Mouse (Mus musculus) forebrain, embryonic 12.5 days (tissue): ENCODE data around the gene Maf. TPM values are rescaled to one million over a fixed set of nuclear protein-coding genes. Genes with fewer than 3 reads are reported as not detected.

Experiments
- ATAC-seq: fragments of 200-750 bp; cut with Nextera tagmentation; 2 replicates; pipeline ENCODE4 v1.8.0; 2017; ENCODE audit warnings: moderate TSS enrichment; ENCODE audit not compliant: low FRiP score
- H3K27ac ChIP-seq: fragments of 300-500 bp; sonication (generic); 2 replicates; pipeline ENCODE4 v1.5.1; 2016; ENCODE audit warnings: mild to moderate bottlenecking
- H3K27me3 ChIP-seq: fragments of 300-500 bp; sonication (generic); 2 replicates; pipeline ENCODE4 v1.6.1; 2016; ENCODE audit warnings: mild to moderate bottlenecking
- H3K36me3 ChIP-seq: fragments of 300-500 bp; sonication (generic); replicated peaks from 2 replicates; pipeline ENCODE4 v1.6.1; 2016; ENCODE audit warnings: mild to moderate bottlenecking
- H3K4me1 ChIP-seq: fragments of 300-500 bp; sonication (generic); 2 replicates; pipeline ENCODE4 v1.6.1; 2016
- H3K4me2 ChIP-seq: fragments of 300-500 bp; sonication (generic); 2 replicates; pipeline ENCODE4 v1.6.1; 2016; ENCODE audit warnings: mild to moderate bottlenecking, moderate library complexity
- H3K4me3 ChIP-seq: fragments of 300-500 bp; sonication (generic); replicated peaks from 2 replicates; pipeline ENCODE4 v1.5.1; 2016; ENCODE audit warnings: mild to moderate bottlenecking
- H3K9ac ChIP-seq: fragments of 300-500 bp; sonication (generic); 2 replicates; pipeline ENCODE4 v1.6.1; 2016; ENCODE audit warnings: mild to moderate bottlenecking
- H3K9me3 ChIP-seq: fragments of 300-500 bp; sonication (generic); 2 replicates; pipeline ENCODE4 v1.6.1; 2016
- WGBS: fragments of 180-500 bp; shearing (Covaris S2); methylation state at CpG from one replicate; pipeline ENCODE4 v1.1.7; 2016; 5-methylcytosine and 5-hydroxymethylcytosine counted together
- polyA plus RNA-seq: library from polyadenylated mRNA; unstranded; fragments of >200 nt; fragmentation: Nextera tagmentation; extraction: Ambion mirVana; gene quantifications from 2 replicates; pipeline ENCODE4 v1.2.1, GENCODE M21; 2016

The Maf gene
- polyA plus RNA-seq, 1 experiment from 2014 or later = 3.6 TPM

GRCm38 (mm10) chr8:115726807-115727206 is 19.2 kb upstream of the Maf start:
- no peak overlapping the region for H3K4me2 ChIP-seq
- no peaks in the 10 kb centered on the region for H3K9me3 ChIP-seq
- no peaks in the 10 kb centered on the region for H3K4me1 ChIP-seq
- H3K27ac ChIP-seq = no peak overlapping the region
- H3K36me3 ChIP-seq = no peaks in the 10 kb centered on the region
- ATAC-seq = no peak
- H3K4me3 ChIP-seq = no peak overlapping the region
- H3K9ac ChIP-seq = no peak overlapping the region
- no peaks in the 10 kb centered on the region for H3K27me3 ChIP-seq
- 95% methylated on average over 3 of the region's 3 CpGs for WGBS

GRCm38 (mm10) chr8:115726231-115726630 is 18.6 kb upstream of the Maf start:
- no peaks in the 10 kb centered on the region for H3K4me1 ChIP-seq
- H3K27me3 ChIP-seq = no peaks in the 10 kb centered on the region
- H3K4me2 ChIP-seq = no peak overlapping the region
- no peaks in the 10 kb centered on the region for H3K36me3 ChIP-seq
- no peak overlapping the region for H3K9ac ChIP-seq
- H3K27ac ChIP-seq = no peak overlapping the region
- WGBS = 51% methylated on average over 4 of the region's 4 CpGs
- H3K9me3 ChIP-seq = no peaks in the 10 kb centered on the region
- H3K4me3 ChIP-seq = no peak overlapping the region
- ATAC-seq = no peak

- Histone ChIP-seq H3K27ac (no peak overlapping the region), H3K4me3 (no peak overlapping the region), H3K27me3 (no peaks in the 10 kb centered on the region), H3K4me2 (no peak overlapping the region), H3K9me3 (no peaks in the 10 kb centered on the region), H3K9ac (no peak overlapping the region), H3K36me3 (no peaks in the 10 kb centered on the region), H3K4me1 (0 out of 2 replicates have a peak, but pooled peaks cover 5% of the 10 kb centered on the region)
- ATAC-seq = no peak
- WGBS = 86% methylated on average over 7 of the region's 7 CpGs
Measured at GRCm38 (mm10) chr8:115719126-115719525, 11.5 kb upstream of the Maf start.

GRCm38 (mm10) chr8:115718621-115719020 is 11.0 kb upstream of the Maf start:
- H3K27me3 ChIP-seq = no peaks in the 10 kb centered on the region
- no peak overlapping the region for H3K4me2 ChIP-seq
- no peaks in the 10 kb centered on the region for H3K9me3 ChIP-seq
- no peak for ATAC-seq
- no peak overlapping the region for H3K9ac ChIP-seq
- no peaks in the 10 kb centered on the region for H3K36me3 ChIP-seq
- no peak overlapping the region for H3K4me3 ChIP-seq
- H3K4me1 ChIP-seq = peaks cover 5% of the 10 kb centered on the region; the same call in 1 of the 2 replicates
- WGBS = 95% methylated on average over 6 of the region's 6 CpGs
- no peak overlapping the region for H3K27ac ChIP-seq

GRCm38 (mm10) chr8:115715262-115715661 is 7.7 kb upstream of the Maf start:
- ATAC-seq = no peak
- H3K27ac ChIP-seq = no peak overlapping the region
- H3K9ac ChIP-seq = no peak overlapping the region
- H3K9me3 ChIP-seq = no peaks in the 10 kb centered on the region
- peaks cover 8% of the 10 kb centered on the region; the same call in 1 of the 2 replicates for H3K4me1 ChIP-seq
- no peaks in the 10 kb centered on the region for H3K36me3 ChIP-seq
- no peak overlapping the region for H3K4me3 ChIP-seq
- WGBS = 89% methylated on average over 4 of the region's 4 CpGs
- H3K27me3 ChIP-seq = peaks cover 11% of the 10 kb centered on the region
- H3K4me2 ChIP-seq = no peak overlapping the region

GRCm38 (mm10) chr8:115711106-115711505 is 3.5 kb upstream of the Maf start:
- Histone ChIP-seq H3K4me3 (no peak overlapping the region), H3K36me3 (no peaks in the 10 kb centered on the region), H3K9ac (no peak overlapping the region), H3K9me3 (no peaks in the 10 kb centered on the region), H3K4me1 (peaks cover 22% of the 10 kb centered on the region), H3K27ac (no peak overlapping the region), H3K4me2 (no peak overlapping the region), H3K27me3 (peaks cover 21% of the 10 kb centered on the region)
- ATAC-seq = no peak
- 54% methylated on average over 11 of the region's 11 CpGs for WGBS

GRCm38 (mm10) chr8:115709931-115710330 is 2.3 kb upstream of the Maf start:
- no peak overlapping the region for H3K27ac ChIP-seq
- H3K36me3 ChIP-seq = no peaks in the 10 kb centered on the region
- no peak overlapping the region for H3K4me2 ChIP-seq
- H3K4me1 ChIP-seq = peaks cover 21% of the 10 kb centered on the region
- no peak overlapping the region for H3K4me3 ChIP-seq
- no peak overlapping the region for H3K9ac ChIP-seq
- 71% methylated on average over 8 of the region's 8 CpGs for WGBS
- ATAC-seq = no peak
- no peaks in the 10 kb centered on the region for H3K9me3 ChIP-seq
- H3K27me3 ChIP-seq = peaks cover 28% of the 10 kb centered on the region

- Histone ChIP-seq H3K4me1 (peaks cover 20% of the 10 kb centered on the region), H3K27ac (no peak overlapping the region), H3K4me2 (peak overlapping the region; percentile 86), H3K9me3 (no peaks in the 10 kb centered on the region), H3K27me3 (peaks cover 28% of the 10 kb centered on the region), H3K9ac (no peak overlapping the region), H3K4me3 (peak overlapping the region; percentile 62), H3K36me3 (no peaks in the 10 kb centered on the region)
- WGBS = 2% methylated on average over 19 of the region's 19 CpGs
- no peak for ATAC-seq
Measured at GRCm38 (mm10) chr8:115708936-115709780, 1.6 kb upstream of the Maf start.

- Histone ChIP-seq H3K4me2 (peak overlapping the region; percentile 86), H3K36me3 (no peaks in the 10 kb centered on the region), H3K9ac (peak overlapping the region; percentile 77), H3K4me3 (peak overlapping the region; percentile 62), H3K27ac (peak overlapping the region; percentile 89), H3K27me3 (peaks cover 23% of the 10 kb centered on the region), H3K4me1 (peaks cover 17% of the 10 kb centered on the region), H3K9me3 (no peaks in the 10 kb centered on the region)
- peak; percentile 87 for ATAC-seq
- 1% methylated on average over 61 of the region's 76 CpGs for WGBS
Measured at GRCm38 (mm10) chr8:115706861-115707730, 498 bp downstream of the Maf start.

GRCm38 (mm10) chr8:115706411-115706860 is 1.2 kb downstream of the Maf start:
- Histone ChIP-seq H3K27me3 (peaks cover 23% of the 10 kb centered on the region), H3K27ac (peak overlapping the region; percentile 89), H3K9ac (peak overlapping the region; percentile 77), H3K4me3 (peak overlapping the region; percentile 62), H3K4me1 (peaks cover 17% of the 10 kb centered on the region), H3K36me3 (no peaks in the 10 kb centered on the region), H3K9me3 (no peaks in the 10 kb centered on the region), H3K4me2 (peak overlapping the region; percentile 86)
- peak; percentile 34; the same call in 1 of the 2 replicates for ATAC-seq
- WGBS = under 1% methylated on average over 38 of the region's 39 CpGs

- under 1% methylated on average over 35 of the region's 36 CpGs for WGBS
- peaks cover 18% of the 10 kb centered on the region for H3K27me3 ChIP-seq
Measured at GRCm38 (mm10) chr8:115705591-115706110, 1.9 kb downstream of the Maf start.

GRCm38 (mm10) chr8:115703056-115703455 is 4.5 kb downstream of the Maf start:
- 93% methylated on average over 4 of the region's 4 CpGs for WGBS
- no peak for ATAC-seq

More at GRCm38 (mm10) chr8:115705591-115706110, 1.9 kb downstream of the Maf start:
- Histone ChIP-seq H3K4me1 (peaks cover 17% of the 10 kb centered on the region), H3K27ac (no peak overlapping the region), H3K4me3 (peak overlapping the region; percentile 62), H3K36me3 (no peaks in the 10 kb centered on the region), H3K4me2 (peak overlapping the region; percentile 86), H3K9ac (peak overlapping the region; percentile 42; the same call in 1 of the 2 replicates), H3K9me3 (no peaks in the 10 kb centered on the region)
- ATAC-seq = no peak

More at GRCm38 (mm10) chr8:115703056-115703455, 4.5 kb downstream of the Maf start:
- H3K9me3 ChIP-seq = no peaks in the 10 kb centered on the region
- H3K4me1 ChIP-seq = peaks cover 7% of the 10 kb centered on the region; the same call in 1 of the 2 replicates
- no peaks in the 10 kb centered on the region for H3K36me3 ChIP-seq
- peaks cover 16% of the 10 kb centered on the region for H3K27me3 ChIP-seq
- H3K4me3 ChIP-seq = no peak overlapping the region
- no peak overlapping the region for H3K4me2 ChIP-seq
- no peak overlapping the region for H3K9ac ChIP-seq
- H3K27ac ChIP-seq = no peak overlapping the region
